Mouse (Mus musculus) embryonic facial prominence, embryonic 14.5 days (tissue): ENCODE measurements around the gene Zfp575. TPM values are rescaled to one million over a fixed set of nuclear protein-coding genes. Genes with fewer than 3 reads are reported as not detected.

ENCODE experiments used
- ATAC-seq: fragments of 200-750 bp; cut with Nextera tagmentation; 2 replicates; pipeline ENCODE4 v1.8.0; 2017; ENCODE audit warnings: low read depth, moderate number of reproducible peaks, moderate TSS enrichment
- DNase-seq: peaks from one replicate; pipeline ENCODE4 v3.0.0-alpha.2; 2015; ENCODE audit warnings: low spot score
- H3K27ac ChIP-seq: fragments of 300-500 bp; sonication (generic); replicated peaks from 2 replicates; pipeline ENCODE4 v1.5.1; 2014; ENCODE audit warnings: low read depth, mild to moderate bottlenecking, low read length, moderate library complexity
- H3K27me3 ChIP-seq: fragments of 300-500 bp; sonication (generic); replicated peaks from 2 replicates; pipeline ENCODE4 v1.6.1; 2014; ENCODE audit warnings: low read length; ENCODE audit not compliant: control insufficient read depth, insufficient read depth
- H3K36me3 ChIP-seq: fragments of 300-500 bp; sonication (generic); 2 replicates; pipeline ENCODE4 v1.6.1; 2014; ENCODE audit warnings: low read length, mixed read lengths; ENCODE audit not compliant: control insufficient read depth, insufficient read depth
- H3K4me1 ChIP-seq: fragments of 300-500 bp; sonication (generic); 2 replicates; pipeline ENCODE4 v1.6.1; 2014; ENCODE audit warnings: antibody characterized with exemption, low read length; ENCODE audit not compliant: control insufficient read depth, insufficient read depth
- H3K4me2 ChIP-seq: fragments of 300-500 bp; sonication (generic); 2 replicates; pipeline ENCODE4 v1.6.1; 2014; ENCODE audit warnings: low read depth, mild to moderate bottlenecking, low read length, moderate library complexity, mixed read lengths
- H3K4me3 ChIP-seq: fragments of 300-500 bp; sonication (generic); 2 replicates; pipeline ENCODE4 v1.5.1; 2014; ENCODE audit warnings: low read depth, mild to moderate bottlenecking, low read length
- H3K9ac ChIP-seq: fragments of 300-500 bp; sonication (generic); 2 replicates; pipeline ENCODE4 v1.6.1; 2014; ENCODE audit warnings: low read depth, mild to moderate bottlenecking, low read length, moderate library complexity, mixed read lengths
- H3K9me3 ChIP-seq: fragments of 300-500 bp; sonication (generic); 2 replicates; pipeline ENCODE4 v1.6.1; 2016; ENCODE audit warnings: low read length; ENCODE audit not compliant: control insufficient read depth
- WGBS: fragments of 180-500 bp; shearing (Covaris S2); extraction: QIAGEN DNeasy Blood & Tissue Kit; methylation state at CpG from one replicate; pipeline ENCODE4 v1.1.7; 2014; 5-methylcytosine and 5-hydroxymethylcytosine counted together
- polyA plus RNA-seq: library from polyadenylated mRNA; unstranded; fragments of >200 nt; fragmentation: Nextera tagmentation; extraction: Ambion mirVana; gene quantifications from 2 replicates; pipeline ENCODE4 v1.2.1, GENCODE M21; 2014

The Zfp575 gene
- 4.3 and 4.6 TPM in 2 replicates for polyA plus RNA-seq

- DNase-seq (peak; percentile 87), ATAC-seq (peak; percentile 89)
- Histone ChIP-seq H3K27me3 (peaks cover 22% of the 10 kb centered on the region), H3K4me3 (peak within 1 kb of the TSS; percentile 47), H3K27ac (no peak within 1 kb of the TSS), H3K9me3 (no peaks in the 10 kb centered on the region), H3K36me3 (no peaks in the 10 kb centered on the region), H3K9ac (peak within 1 kb of the TSS; percentile 65), H3K4me2 (peak within 1 kb of the TSS; percentile 63), H3K4me1 (no peaks in the 10 kb centered on the region; the same call in 1 of the 2 replicates)
- 5% methylated on average over 30 of the region's 30 CpGs for WGBS
Measured at GRCm38 (mm10) chr7:24587330-24588105, at the start of gene Zfp575, which contains the start of gene Ethe1. TSS of gene Zfp575 (minus strand) at chr7:24587641. TSS of gene Ethe1 (plus strand) at chr7:24587543.

GRCm38 (mm10) chr7:24637046-24637445 lies 49.6 kb upstream of the Zfp575 start:
- WGBS: 1% methylated on average over 17 of the region's 18 CpGs
- peaks cover 54% of the 10 kb centered on the region for H3K27me3 ChIP-seq
- H3K4me1 ChIP-seq: no peaks in the 10 kb centered on the region
- 0 out of 2 replicates have a peak, but pooled peaks have one; percentile 21 for ATAC-seq
- DNase-seq: no peak
- no peak overlapping the region for H3K9ac ChIP-seq
- H3K36me3 ChIP-seq: no peaks in the 10 kb centered on the region
- H3K4me3 ChIP-seq: peak overlapping the region; percentile 49
- H3K9me3 ChIP-seq: no peaks in the 10 kb centered on the region
- H3K27ac ChIP-seq: no peak overlapping the region
- H3K4me2 ChIP-seq: peak overlapping the region; percentile 89

- H3K4me3 ChIP-seq: peak within 1 kb of the TSS; percentile 49
- no peaks in the 10 kb centered on the region for H3K36me3 ChIP-seq
- DNase-seq (no peak), ATAC-seq (no peak)
- H3K27me3 ChIP-seq: peaks cover 54% of the 10 kb centered on the region
- H3K4me2 ChIP-seq: peak within 1 kb of the TSS; percentile 89
- 17% methylated on average over 15 of the region's 15 CpGs for WGBS
- no peak within 1 kb of the TSS for H3K27ac ChIP-seq
- H3K9ac ChIP-seq: peak within 1 kb of the TSS; percentile 56; the same call in 1 of the 2 replicates
- no peaks in the 10 kb centered on the region for H3K4me1 ChIP-seq
- H3K9me3 ChIP-seq: no peaks in the 10 kb centered on the region
Measured at GRCm38 (mm10) chr7:24636264-24636663, 48.8 kb upstream of the Zfp575 start, which contains the start of gene Lypd3. TSS of gene Lypd3 (plus strand) at chr7:24636550.

- no peaks in the 10 kb centered on the region for H3K27me3 ChIP-seq
- ATAC-seq: no peak
- WGBS: 69% methylated on average over 10 of the region's 10 CpGs
Measured at GRCm38 (mm10) chr7:24630116-24630880, 42.9 kb upstream of the Zfp575 start.

GRCm38 (mm10) chr7:24629672-24630071 lies 42.2 kb upstream of the Zfp575 start:
- Histone ChIP-seq H3K4me1 (no peaks in the 10 kb centered on the region; the same call in 1 of the 2 replicates), H3K36me3 (no peaks in the 10 kb centered on the region), H3K27me3 (no peaks in the 10 kb centered on the region), H3K4me3 (no peak overlapping the region), H3K4me2 (peak overlapping the region; percentile 65), H3K9ac (no peak overlapping the region), H3K9me3 (no peaks in the 10 kb centered on the region), H3K27ac (no peak overlapping the region)
- WGBS: 73% methylated on average over 4 of the region's 4 CpGs
- ATAC-seq (no peak), DNase-seq (no peak)

More at GRCm38 (mm10) chr7:24630116-24630880, 42.9 kb upstream of the Zfp575 start:
- no peak overlapping the region for H3K9ac ChIP-seq
- no peak overlapping the region for H3K4me3 ChIP-seq
- no peaks in the 10 kb centered on the region for H3K9me3 ChIP-seq
- H3K36me3 ChIP-seq: no peaks in the 10 kb centered on the region
- no peak overlapping the region for H3K27ac ChIP-seq
- H3K4me1 ChIP-seq: no peaks in the 10 kb centered on the region; the same call in 1 of the 2 replicates
- peak; percentile 54 for DNase-seq
- H3K4me2 ChIP-seq: no peak overlapping the region

- DNase-seq (peak; percentile 94), ATAC-seq (peak; percentile 86)
- peak overlapping the region; percentile 62 for H3K9ac ChIP-seq
- no peaks in the 10 kb centered on the region for H3K27me3 ChIP-seq
- 0 out of 2 replicates have a peak overlapping the region, but pooled peaks have one; percentile 29 for H3K27ac ChIP-seq
- no peaks in the 10 kb centered on the region for H3K9me3 ChIP-seq
- H3K4me3 ChIP-seq: peak overlapping the region; percentile 34
- WGBS: 8% methylated on average over 24 of the region's 33 CpGs
- peak overlapping the region; percentile 65 for H3K4me2 ChIP-seq
- H3K4me1 ChIP-seq: no peaks in the 10 kb centered on the region; the same call in 1 of the 2 replicates
- no peaks in the 10 kb centered on the region for H3K36me3 ChIP-seq
Measured at GRCm38 (mm10) chr7:24628685-24629610, 41.5 kb upstream of the Zfp575 start.

GRCm38 (mm10) chr7:24622967-24623366 lies 35.5 kb upstream of the Zfp575 start:
- no peak overlapping the region for H3K27ac ChIP-seq
- no peak overlapping the region for H3K4me3 ChIP-seq
- ATAC-seq (no peak), DNase-seq (no peak)
- no peaks in the 10 kb centered on the region for H3K4me1 ChIP-seq
- WGBS: 83% methylated on average over 6 of the region's 6 CpGs
- no peaks in the 10 kb centered on the region for H3K36me3 ChIP-seq
- no peaks in the 10 kb centered on the region for H3K27me3 ChIP-seq
- no peak overlapping the region for H3K9ac ChIP-seq
- H3K4me2 ChIP-seq: no peak overlapping the region
- peaks cover 5% of the 10 kb centered on the region; the same call in 1 of the 2 replicates for H3K9me3 ChIP-seq
